Mouse (Mus musculus): Measurements from ENCODE around the gene Eif3i.

DNA sequence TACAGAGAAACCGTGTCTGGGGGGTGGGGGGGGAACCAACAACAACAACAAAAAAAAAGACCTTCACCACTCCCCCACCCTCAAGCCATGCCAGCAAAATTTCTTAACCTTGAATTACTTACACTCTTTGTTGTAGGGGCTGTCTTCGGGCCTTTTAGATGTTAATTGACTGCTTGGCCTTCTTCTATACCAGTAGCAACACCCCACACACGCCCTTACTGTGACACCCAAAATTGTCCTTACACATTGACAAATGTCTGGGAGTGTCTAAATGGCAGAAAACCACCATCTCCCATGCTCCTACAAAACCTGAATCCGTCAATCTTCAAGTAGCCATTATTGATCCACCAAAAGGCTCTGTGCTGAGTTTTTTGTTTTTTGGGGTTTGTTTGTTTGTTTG, 56.3 kb downstream of the Eif3i start:
- TF ChIP-seq CTCF (conservative IDR thresholded peaks at IDR 0.05; ENCODE audit: low read length) = no peak
- TF ChIP-seq POU5F1 (IDR thresholded peaks at IDR 0.05; ENCODE audit: borderline replicate concordance, low read length) = no peak
